Mouse (Mus musculus) v-Abl transformed pro-B cells (cell line): ENCODE data around the gene Odf4.

Source experiments
- in situ Hi-C, 2 experiments: fragments of 400-800 bp; cut with MboI; formaldehyde crosslinking; loops; one replicate each; pipeline ENCODE4 v1.15.1; 2025; ENCODE audit not compliant: unreplicated experiment in 2 of 2

The Odf4 gene

GRCm38 (mm10) chr11:68905138-68905531 lies 21.7 kb downstream of the Odf4 start:
- in situ Hi-C loops: loop anchor here (5.0 to 10.0 kb wide), 5 partner anchors 82 to 222 kb away; partner anchors contain the start of genes Aloxe3 (in 2 of the 2), 9130213A22Rik (in 1 of the 2) and Hes7 (in 1 of the 2)

GRCm38 (mm10) chr11:68904375-68905137 lies 22.3 kb downstream of the Odf4 start:
- in situ Hi-C loops: loop anchor here (5.0 to 10.0 kb wide), 6 partner anchors 78 to 223 kb away; partner anchors contain the start of genes Aloxe3 (in 2 of the 2), 9130213A22Rik (in 1 of the 2) and Hes7 (in 1 of the 2)

GRCm38 (mm10) chr11:68903775-68904174 lies 23.1 kb downstream of the Odf4 start:
- in situ Hi-C loops: loop anchor here in 1 of 2 experiments (5.0 to 10.0 kb wide), 2 partner anchors 79 to 221 kb away; partner anchors contain the start of genes 9130213A22Rik, Aloxe3 and Hes7

- in situ Hi-C loops: loop anchor here in 1 of 2 experiments (5.0 to 10.0 kb wide), 2 partner anchors 79 to 222 kb away; partner anchors contain the start of genes 9130213A22Rik, Aloxe3 and Hes7
Observed at GRCm38 (mm10) chr11:68902823-68903222, 24.1 kb downstream of the Odf4 start.

- in situ Hi-C loops: loop anchor here in 1 of 2 experiments (5.0 to 10.0 kb wide), 2 partner anchors 80 to 222 kb away; partner anchors contain the start of genes 9130213A22Rik, Aloxe3 and Hes7
Observed at GRCm38 (mm10) chr11:68902367-68902766, 24.5 kb downstream of the Odf4 start.

- in situ Hi-C loops: loop anchor here in 1 of 2 experiments (5.0 to 10.0 kb wide), 2 partner anchors 80 to 223 kb away; partner anchors contain the start of genes 9130213A22Rik, Aloxe3 and Hes7
Observed at GRCm38 (mm10) chr11:68902047-68902364, 24.9 kb downstream of the Odf4 start.

GRCm38 (mm10) chr11:68901351-68902046 lies 25.4 kb downstream of the Odf4 start, which contains the start of gene Rpl26:
TSS of gene Rpl26 (plus strand) at chr11:68901583.
- in situ Hi-C loops: loop anchor here in 1 of 2 experiments (5.0 to 10.0 kb wide), 2 partner anchors 81 to 223 kb away; partner anchors contain the start of genes 9130213A22Rik, Aloxe3 and Hes7

GRCm38 (mm10) chr11:68900519-68901350 lies 26.1 kb downstream of the Odf4 start:
- in situ Hi-C loops: loop anchor here in 1 of 2 experiments (5.0 to 10.0 kb wide), 2 partner anchors 82 to 224 kb away; partner anchors contain the start of genes 9130213A22Rik, Aloxe3 and Hes7

- in situ Hi-C loops: loop anchor here in 1 of 2 experiments (5.0 to 10.0 kb wide), 2 partner anchors 82 to 225 kb away; partner anchors contain the start of genes 9130213A22Rik, Aloxe3 and Hes7
Observed at GRCm38 (mm10) chr11:68899815-68900214, 27.1 kb downstream of the Odf4 start.

GRCm38 (mm10) chr11:68898790-68899189 lies 28.1 kb downstream of the Odf4 start:
- in situ Hi-C loops: no loop called here

- in situ Hi-C loops: no loop called here
Observed at GRCm38 (mm10) chr11:68897838-68898237, 29.0 kb downstream of the Odf4 start.

GRCm38 (mm10) chr11:68897120-68897519 lies 29.8 kb downstream of the Odf4 start:
- in situ Hi-C loops: no loop called here

- in situ Hi-C loops: no loop called here
Observed at GRCm38 (mm10) chr11:68896247-68896646, 30.6 kb downstream of the Odf4 start.

- in situ Hi-C loops: no loop called here
Observed at GRCm38 (mm10) chr11:68893911-68894464, 32.9 kb downstream of the Odf4 start.

GRCm38 (mm10) chr11:68892233-68892832 lies 34.5 kb downstream of the Odf4 start:
- in situ Hi-C loops: no loop called here

- in situ Hi-C loops: no loop called here
Observed at GRCm38 (mm10) chr11:68891823-68892222, 35.1 kb downstream of the Odf4 start.

GRCm38 (mm10) chr11:68890625-68891024 lies 36.3 kb downstream of the Odf4 start:
- in situ Hi-C loops: no loop called here

- in situ Hi-C loops: no loop called here
Observed at GRCm38 (mm10) chr11:68888653-68889052, 38.2 kb downstream of the Odf4 start.

- in situ Hi-C loops: no loop called here
Observed at GRCm38 (mm10) chr11:68888253-68888652, 38.6 kb downstream of the Odf4 start, which contains the start of gene Rnf222. TSS of gene Rnf222 (plus strand) at chr11:68888553.
